Mouse (Mus musculus): ENCODE results near the gene Hspa5. TPM values are rescaled to one million over a fixed set of nuclear protein-coding genes. Genes with fewer than 3 reads are reported as not detected.
"Not testable (repeated sequence)": the region's sequence is repeated elsewhere in the genome, so short reads cannot be mapped to it uniquely, and the experiment has no call there.

Hspa5 gene
- polyA plus RNA-seq, 1 experiment from 2014 or later: 505 TPM

GRCm38 (mm10) chr2:34801516-34802482 lies 30.0 kb downstream of the Hspa5 start:
- ATAC-seq (ENCODE audit: low read depth): peak; percentile 98
- Histone ChIP-seq H3K9ac (peak overlapping the region; percentile 82), H3K27ac (replicated peaks) (peak overlapping the region; percentile 92), H3K27me3 (no peaks in the 10 kb centered on the region), H3K9me3 (no peaks in the 10 kb centered on the region), H3K4me2 (peak overlapping the region; percentile 81; the same call in 1 of the 2 replicates), H3K4me3 (peak overlapping the region; percentile 67), H3K36me3 (peaks cover 11% of the 10 kb centered on the region), H3K4me1 (replicated peaks) (peaks cover 30% of the 10 kb centered on the region)
- WGBS: 5% methylated on average over 39 of the region's 39 CpGs

DNA sequence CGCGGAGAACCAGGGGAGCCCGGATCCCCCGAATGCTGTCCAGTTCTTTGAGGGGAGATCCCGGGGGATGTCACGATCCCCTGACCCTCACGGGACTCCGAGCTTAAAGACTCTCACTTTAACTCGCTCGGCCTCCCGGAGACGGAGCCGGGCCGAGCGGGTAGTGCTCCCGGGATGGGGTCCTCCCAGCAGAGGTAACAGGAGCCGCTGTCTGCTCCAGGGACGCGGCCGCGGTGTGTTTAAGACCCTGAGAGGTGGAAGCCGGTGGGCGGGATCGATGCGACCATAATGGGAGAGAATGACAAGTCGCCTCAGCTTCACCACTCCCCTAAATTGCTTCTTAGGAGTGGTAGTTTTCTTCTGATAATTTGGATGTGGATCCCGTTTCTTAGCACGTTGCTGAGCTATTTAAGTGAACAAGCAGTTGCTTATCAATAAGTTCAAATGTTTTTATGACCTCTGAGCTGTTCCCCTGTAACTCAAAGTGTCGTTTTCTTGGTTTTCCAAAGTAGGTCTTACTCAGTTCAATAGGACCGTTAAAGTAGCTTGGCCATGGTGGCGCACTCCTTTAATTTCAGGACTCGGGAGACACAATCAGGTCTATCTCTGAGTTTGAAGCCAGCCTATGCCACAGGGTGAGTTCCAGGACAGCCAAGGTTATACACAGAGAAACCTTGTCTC lies 30.9 kb downstream of the Hspa5 start:
- Histone ChIP-seq H3K27ac (replicated peaks) (peak overlapping the region; percentile 92), H3K4me3 (peak overlapping the region; percentile 67), H3K9ac (peak overlapping the region; percentile 82), H3K4me1 (replicated peaks) (peaks cover 36% of the 10 kb centered on the region), H3K4me2 (peak overlapping the region; percentile 81), H3K36me3 (peaks cover 18% of the 10 kb centered on the region)
- ATAC-seq (ENCODE audit: low read depth): peak; percentile 71
- H3K9me3 ChIP-seq, H3K27me3 ChIP-seq: not testable (repeated sequence)
- WGBS: under 1% methylated on average over 31 of the region's 32 CpGs

DNA sequence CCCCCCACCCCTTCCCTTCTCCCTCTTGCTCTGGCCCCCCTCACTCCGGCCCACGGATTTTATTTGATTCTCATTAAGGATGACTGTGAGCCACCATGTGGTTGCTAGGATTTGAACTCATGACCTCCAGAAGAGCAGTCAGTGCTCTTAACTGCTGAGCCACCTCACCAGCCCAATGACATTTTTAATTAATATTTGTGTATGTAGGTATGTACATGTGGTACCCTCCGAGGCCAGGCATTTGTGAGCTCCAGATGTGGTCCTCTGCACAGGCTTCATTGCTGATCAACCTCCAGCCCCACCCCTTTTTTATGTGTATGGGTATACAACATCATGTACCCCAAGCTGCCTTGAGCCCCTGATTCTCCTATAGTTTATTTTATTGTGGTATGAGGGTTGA lies 32.0 kb downstream of the Hspa5 start:
- Histone ChIP-seq H3K4me1 (replicated peaks) (peaks cover 36% of the 10 kb centered on the region), H3K36me3 (peaks cover 25% of the 10 kb centered on the region), H3K27ac (replicated peaks) (no peak overlapping the region), H3K9me3 (no peaks in the 10 kb centered on the region), H3K9ac (no peak overlapping the region; the same call in 1 of the 2 replicates), H3K4me3 (peak overlapping the region; percentile 67), H3K27me3 (no peaks in the 10 kb centered on the region), H3K4me2 (peak overlapping the region; percentile 81)
- WGBS: 73% methylated on average over 3 of the region's 3 CpGs
- ATAC-seq (ENCODE audit: low read depth): no peak

DNA sequence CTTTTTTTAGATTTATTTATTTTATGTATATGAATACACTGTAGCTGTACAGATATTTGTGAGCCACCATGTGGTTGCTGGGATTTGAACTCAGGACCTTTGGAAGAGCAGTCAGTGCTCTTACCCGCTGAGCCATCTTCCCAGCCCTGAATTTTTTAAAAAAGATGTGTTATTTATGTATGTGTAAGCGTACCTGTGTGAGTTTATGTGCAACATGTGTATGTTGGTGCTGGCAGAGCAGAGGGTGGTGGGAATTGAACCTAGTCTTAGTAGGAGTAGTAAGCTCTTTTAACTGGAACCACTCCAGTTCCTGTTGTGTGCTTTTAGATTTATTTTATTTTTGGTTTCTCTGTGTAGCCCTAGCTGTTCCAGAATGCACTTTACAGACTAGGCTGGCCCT lies 32.4 kb downstream of the Hspa5 start:
- Histone ChIP-seq H3K4me1 (replicated peaks) (peaks cover 32% of the 10 kb centered on the region), H3K9ac (no peak overlapping the region), H3K9me3 (no peaks in the 10 kb centered on the region), H3K36me3 (peaks cover 29% of the 10 kb centered on the region), H3K27me3 (no peaks in the 10 kb centered on the region), H3K4me2 (peak overlapping the region; percentile 81; the same call in 1 of the 2 replicates), H3K27ac (replicated peaks) (no peak overlapping the region), H3K4me3 (no peak overlapping the region)
- WGBS: 92% methylated on average over 2 of the region's 2 CpGs
- ATAC-seq (ENCODE audit: low read depth): no peak

GRCm38 (mm10) chr2:34804815-34805214 lies 33.0 kb downstream of the Hspa5 start:
- no peaks in the 10 kb centered on the region for H3K27me3 ChIP-seq
- no peaks in the 10 kb centered on the region for H3K9me3 ChIP-seq
- no peak overlapping the region for H3K4me3 ChIP-seq
- no peak overlapping the region for H3K4me2 ChIP-seq
- H3K36me3 ChIP-seq: peaks cover 33% of the 10 kb centered on the region
- peaks cover 29% of the 10 kb centered on the region for H3K4me1 ChIP-seq (replicated peaks)
- no peak for ATAC-seq (ENCODE audit: low read depth)
- 74% methylated on average over 1 of the region's 1 CpGs for WGBS
- H3K27ac ChIP-seq (replicated peaks): no peak overlapping the region
- no peak overlapping the region for H3K9ac ChIP-seq

DNA sequence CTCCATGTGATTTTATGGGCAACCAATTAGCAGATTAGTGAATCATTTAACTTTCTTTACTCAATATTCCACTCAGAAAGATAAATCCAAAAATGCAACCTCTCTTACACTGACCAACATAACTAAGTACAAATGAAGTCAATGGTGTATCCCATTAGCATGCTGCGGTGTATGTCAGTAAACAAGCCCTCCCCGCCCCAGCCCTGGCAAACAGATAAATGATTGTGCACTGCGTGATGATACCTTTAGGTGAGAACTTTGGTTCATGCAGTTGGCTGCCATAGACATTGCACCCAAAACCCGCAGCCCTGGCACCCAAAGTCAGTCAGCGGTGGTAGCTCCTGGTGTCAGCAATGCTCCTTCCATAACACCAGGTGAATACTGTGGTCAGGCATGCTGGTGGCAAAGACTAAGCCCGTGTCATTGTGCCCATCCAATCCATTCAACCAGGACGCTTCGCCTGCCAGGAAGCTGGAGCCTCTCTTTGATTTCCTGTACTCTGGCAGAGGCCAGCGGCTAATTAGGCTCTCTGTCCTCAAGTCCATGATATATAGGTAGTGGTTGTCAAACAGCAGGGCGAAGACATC lies 33.7 kb downstream of the Hspa5 start:
- H3K4me1 ChIP-seq (replicated peaks): peaks cover 26% of the 10 kb centered on the region
- H3K27ac ChIP-seq (replicated peaks): no peak overlapping the region
- no peak overlapping the region for H3K4me3 ChIP-seq
- H3K9ac ChIP-seq: no peak overlapping the region
- H3K9me3 ChIP-seq: no peaks in the 10 kb centered on the region
- no peak overlapping the region for H3K4me2 ChIP-seq
- peaks cover 33% of the 10 kb centered on the region for H3K36me3 ChIP-seq
- 90% methylated on average over 10 of the region's 10 CpGs for WGBS
- H3K27me3 ChIP-seq: no peaks in the 10 kb centered on the region
- no peak for ATAC-seq (ENCODE audit: low read depth)

DNA sequence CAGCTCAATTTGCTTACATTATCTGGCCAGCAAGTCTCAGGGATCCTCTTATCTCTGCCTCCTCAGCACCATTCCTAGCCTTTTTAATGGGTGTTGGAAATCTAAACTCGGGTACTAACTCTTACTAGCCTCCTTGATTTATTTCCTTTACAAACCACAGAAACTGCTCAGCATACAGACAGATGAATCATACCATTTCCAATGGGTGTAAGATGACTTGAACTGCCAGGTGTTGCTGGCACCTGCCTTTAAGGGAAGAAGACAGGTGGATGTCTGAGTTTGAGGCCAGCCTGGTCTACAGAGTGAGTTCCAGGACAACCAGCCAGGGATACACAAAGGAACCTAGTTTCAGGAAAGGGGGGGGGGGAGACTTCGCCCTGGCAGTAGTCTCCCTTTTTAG lies 36.3 kb downstream of the Hspa5 start:
- Histone ChIP-seq H3K4me2 (no peak overlapping the region), H3K27ac (replicated peaks) (no peak overlapping the region), H3K36me3 (peaks cover 53% of the 10 kb centered on the region), H3K9ac (no peak overlapping the region), H3K4me1 (replicated peaks) (peaks cover 24% of the 10 kb centered on the region), H3K4me3 (no peak overlapping the region), H3K9me3 (no peaks in the 10 kb centered on the region), H3K27me3 (no peaks in the 10 kb centered on the region)
- no peak for ATAC-seq (ENCODE audit: low read depth)
- WGBS: 88% methylated on average over 2 of the region's 2 CpGs

GRCm38 (mm10) chr2:34809568-34809967 lies 37.8 kb downstream of the Hspa5 start:
- Histone ChIP-seq H3K9ac (no peak overlapping the region), H3K4me3 (no peak overlapping the region), H3K4me2 (no peak overlapping the region), H3K27me3 (no peaks in the 10 kb centered on the region), H3K36me3 (peaks cover 67% of the 10 kb centered on the region), H3K27ac (replicated peaks) (no peak overlapping the region), H3K4me1 (replicated peaks) (peaks cover 11% of the 10 kb centered on the region), H3K9me3 (no peaks in the 10 kb centered on the region)
- WGBS: 95% methylated on average over 1 of the region's 1 CpGs
- no peak for ATAC-seq (ENCODE audit: low read depth)

GRCm38 (mm10) chr2:34810775-34811174 lies 39.0 kb downstream of the Hspa5 start:
- Histone ChIP-seq H3K4me3 (no peak overlapping the region), H3K27me3 (no peaks in the 10 kb centered on the region), H3K4me1 (replicated peaks) (peaks cover 7% of the 10 kb centered on the region; the same call in 1 of the 2 replicates), H3K27ac (replicated peaks) (no peak overlapping the region), H3K9ac (no peak overlapping the region), H3K4me2 (no peak overlapping the region), H3K9me3 (no peaks in the 10 kb centered on the region), H3K36me3 (peaks cover 71% of the 10 kb centered on the region)
- no peak for ATAC-seq (ENCODE audit: low read depth)
- 98% methylated on average over 3 of the region's 3 CpGs for WGBS

DNA sequence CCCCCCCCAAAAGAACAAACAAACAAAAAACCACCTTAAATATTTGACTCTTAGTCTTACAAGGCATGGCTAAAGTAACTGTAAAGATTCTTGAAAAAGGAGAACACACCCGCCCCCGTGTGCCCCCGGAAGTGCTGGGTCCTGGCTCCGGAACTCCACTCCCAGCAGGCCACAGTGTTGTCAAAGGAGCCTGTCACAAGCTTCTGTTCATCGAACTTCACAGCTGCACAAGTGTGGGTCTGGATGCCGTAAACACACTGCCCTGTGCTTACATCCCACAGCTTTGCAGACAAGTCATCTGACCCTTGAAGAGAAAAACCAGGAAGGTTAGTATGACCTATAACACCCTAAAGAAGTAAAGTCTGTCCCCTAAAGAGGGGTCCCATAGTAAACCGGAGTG lies 40.9 kb downstream of the Hspa5 start:
- H3K36me3 ChIP-seq: peaks cover 65% of the 10 kb centered on the region
- H3K4me3 ChIP-seq: no peak overlapping the region
- no peaks in the 10 kb centered on the region for H3K4me1 ChIP-seq (replicated peaks)
- no peaks in the 10 kb centered on the region for H3K27me3 ChIP-seq
- no peak overlapping the region for H3K9ac ChIP-seq
- no peak overlapping the region for H3K27ac ChIP-seq (replicated peaks)
- no peak overlapping the region for H3K4me2 ChIP-seq
- H3K9me3 ChIP-seq: no peaks in the 10 kb centered on the region
- ATAC-seq (ENCODE audit: low read depth): no peak
- 88% methylated on average over 7 of the region's 7 CpGs for WGBS

GRCm38 (mm10) chr2:34815893-34816292 lies 44.1 kb downstream of the Hspa5 start:
- ATAC-seq (ENCODE audit: low read depth): not testable (repeated sequence)
- WGBS: 97% methylated on average over 2 of the region's 2 CpGs
- peaks cover 69% of the 10 kb centered on the region for H3K36me3 ChIP-seq

GRCm38 (mm10) chr2:34818492-34818891 lies 46.7 kb downstream of the Hspa5 start:
- Histone ChIP-seq H3K9me3 (no peaks in the 10 kb centered on the region), H3K4me2 (no peak overlapping the region), H3K9ac (no peak overlapping the region), H3K27me3 (no peaks in the 10 kb centered on the region), H3K4me3 (no peak overlapping the region), H3K27ac (replicated peaks) (no peak overlapping the region), H3K36me3 (peaks cover 63% of the 10 kb centered on the region), H3K4me1 (replicated peaks) (peaks cover under 1% of the 10 kb centered on the region; the same call in 1 of the 2 replicates)
- WGBS: 93% methylated on average over 2 of the region's 2 CpGs
- no peak for ATAC-seq (ENCODE audit: low read depth)

More at GRCm38 (mm10) chr2:34815893-34816292, 44.1 kb downstream of the Hspa5 start:
- H3K4me3 ChIP-seq; H3K4me2 ChIP-seq; H3K9ac ChIP-seq; H3K27me3 ChIP-seq; H3K27ac ChIP-seq (replicated peaks); H3K9me3 ChIP-seq; H3K4me1 ChIP-seq (replicated peaks): not testable (repeated sequence)

Measured in neural tube, embryonic 13.5 days (tissue).